Mouse (Mus musculus) yolk sac, embryonic 10.5 days (tissue): ENCODE data around the gene Trio.

Experiments
- DNase-seq: peaks from one replicate; pipeline ENCODE4 v3.0.0-alpha.2; 2017; ENCODE audit warnings: low spot score

The Trio gene

DNA sequence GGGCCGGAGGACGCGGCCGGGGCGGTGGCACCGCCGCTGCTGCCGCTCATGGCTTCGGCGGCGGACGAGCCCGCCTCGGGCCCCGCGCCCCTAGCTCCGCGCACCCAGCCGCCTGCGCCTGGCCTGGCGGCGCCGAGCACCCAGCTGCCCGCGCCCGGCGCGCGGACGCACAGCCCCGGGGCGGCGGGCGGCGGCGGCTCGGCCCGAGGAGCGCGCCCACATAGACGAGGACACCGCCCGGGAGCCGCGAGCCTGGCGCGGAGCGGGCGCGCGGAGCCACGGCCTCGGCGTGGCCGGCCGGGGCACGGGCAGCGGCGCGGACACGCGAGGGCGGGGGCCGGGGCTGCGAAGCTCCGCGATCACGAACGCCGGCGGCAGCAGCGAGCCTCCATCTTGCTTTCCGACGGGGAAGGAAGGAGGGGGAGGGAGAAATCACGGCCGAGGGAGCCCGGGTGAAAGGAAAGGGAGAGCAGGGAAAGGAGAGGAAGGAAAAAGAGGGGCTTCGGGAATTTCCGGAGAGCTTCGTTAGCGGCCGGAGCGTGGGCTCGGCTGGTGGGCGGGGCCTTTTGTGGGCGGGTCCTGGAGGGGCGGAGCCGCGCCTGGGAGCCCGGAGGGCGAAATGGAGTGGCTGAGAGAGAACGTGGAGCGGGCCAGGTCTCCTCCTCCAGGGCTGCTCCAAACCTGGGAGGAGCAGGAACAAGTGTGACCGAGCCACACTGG lies at the start of gene Trio:
Gene Trio, minus strand, starts transcription at position 402 of the 720 bp plus-strand sequence.
- DNase-seq: peak; percentile 98

- DNase-seq: no peak
These were observed 48.8 kb upstream of the Trio start for GRCm38 (mm10) chr15:28074416-28074970.

- no peak for DNase-seq
These were observed 46.0 kb upstream of the Trio start for GRCm38 (mm10) chr15:28071601-28072000.

- no peak for DNase-seq
These were observed 45.2 kb upstream of the Trio start for GRCm38 (mm10) chr15:28070771-28071419.

- no peak for DNase-seq
These were observed 44.6 kb upstream of the Trio start for GRCm38 (mm10) chr15:28070221-28070620.

DNA sequence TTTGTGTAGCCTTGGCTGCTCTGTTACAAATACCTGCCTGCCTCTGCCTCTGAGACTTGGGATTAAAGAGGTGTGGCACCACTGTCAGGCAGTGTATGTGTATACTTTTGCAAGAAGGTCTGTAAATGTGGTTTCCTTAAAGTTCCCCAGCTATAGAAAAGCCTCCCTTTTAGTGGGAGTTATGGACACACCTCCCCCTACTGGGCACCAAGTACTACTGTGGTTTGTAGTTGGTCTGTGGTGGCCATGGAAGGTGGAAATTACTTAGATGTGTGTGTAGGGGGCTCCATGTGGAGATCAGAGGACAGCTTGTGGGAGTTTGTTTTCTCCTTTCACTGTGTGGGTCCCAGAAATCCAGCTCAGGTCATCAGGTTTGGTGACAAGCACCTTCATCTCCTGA lies 41.7 kb upstream of the Trio start:
- no peak for DNase-seq

DNA sequence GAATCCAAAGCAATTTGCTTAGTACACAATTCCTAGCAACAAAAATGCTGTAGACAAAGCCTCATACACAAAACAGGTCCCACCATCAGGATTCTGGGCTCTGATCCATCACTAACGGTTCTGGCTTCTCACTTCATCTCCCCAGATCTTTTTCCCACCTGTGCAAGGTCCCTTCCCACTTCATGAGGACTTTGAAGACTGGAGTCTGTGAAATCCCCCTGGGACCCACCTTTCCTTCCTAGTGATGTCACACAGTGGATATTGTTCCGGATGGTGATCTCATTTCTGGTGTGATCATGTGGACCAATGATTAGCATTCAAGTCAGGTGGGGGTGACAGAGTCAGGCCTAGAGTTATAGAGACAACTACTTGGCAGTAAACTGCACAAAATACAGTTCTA lies 40.8 kb upstream of the Trio start:
- no peak for DNase-seq

GRCm38 (mm10) chr15:28065572-28065971 lies 39.9 kb upstream of the Trio start:
- DNase-seq: no peak

DNA sequence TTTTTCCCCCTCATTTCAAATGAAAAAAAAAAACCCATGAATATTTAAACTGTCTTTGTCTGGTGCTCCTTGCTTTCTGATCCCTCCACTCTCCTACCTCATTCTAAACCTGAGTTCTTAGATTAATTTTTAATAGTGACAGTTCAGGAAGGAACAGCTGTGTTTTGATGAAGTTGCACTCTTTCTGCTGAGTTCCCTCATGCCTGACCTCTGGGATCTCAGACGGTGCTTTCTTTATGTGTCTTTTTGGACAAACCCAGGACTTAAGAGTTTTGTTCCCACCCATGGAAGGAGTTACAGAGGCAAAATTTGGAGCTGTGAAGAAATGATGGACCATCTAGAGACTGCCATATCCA lies 39.1 kb upstream of the Trio start:
- no peak for DNase-seq

DNA sequence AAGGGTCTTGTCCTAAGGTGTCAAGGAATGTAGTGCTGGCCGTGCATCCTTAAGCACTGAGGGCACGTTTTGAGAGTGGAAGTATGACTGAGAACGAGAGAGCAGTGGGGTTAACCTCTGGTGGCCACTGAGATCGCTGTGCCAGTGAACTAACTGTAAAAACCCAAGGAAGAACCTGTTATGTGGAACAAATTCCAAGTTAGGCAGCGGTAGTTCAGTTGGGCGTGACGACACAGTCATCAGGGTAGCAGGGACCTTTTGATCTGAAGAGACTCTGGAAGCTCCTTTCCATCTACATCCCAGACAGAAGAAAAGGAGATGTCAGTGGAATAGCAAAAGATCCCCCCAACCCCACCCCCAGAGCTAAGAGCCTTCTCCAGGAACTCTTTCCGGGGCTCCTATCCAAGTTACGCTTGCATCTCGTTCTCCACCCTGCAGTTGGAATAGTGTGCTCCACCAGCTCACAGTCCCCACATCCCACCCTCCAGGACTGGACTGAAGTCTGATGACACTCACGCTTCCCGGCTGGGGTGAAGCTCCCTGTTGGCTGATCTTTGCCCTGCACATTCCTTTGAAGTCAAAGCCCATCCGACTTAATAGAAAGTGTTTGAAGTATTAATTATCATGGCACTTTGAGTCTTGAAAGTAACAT lies 38.6 kb upstream of the Trio start:
- no peak for DNase-seq

GRCm38 (mm10) chr15:28063466-28063865 lies 37.8 kb upstream of the Trio start:
- no peak for DNase-seq

- DNase-seq: no peak
These were observed 36.4 kb upstream of the Trio start for GRCm38 (mm10) chr15:28062016-28062415.

- no peak for DNase-seq
These were observed 35.3 kb upstream of the Trio start for GRCm38 (mm10) chr15:28060977-28061376.

DNA sequence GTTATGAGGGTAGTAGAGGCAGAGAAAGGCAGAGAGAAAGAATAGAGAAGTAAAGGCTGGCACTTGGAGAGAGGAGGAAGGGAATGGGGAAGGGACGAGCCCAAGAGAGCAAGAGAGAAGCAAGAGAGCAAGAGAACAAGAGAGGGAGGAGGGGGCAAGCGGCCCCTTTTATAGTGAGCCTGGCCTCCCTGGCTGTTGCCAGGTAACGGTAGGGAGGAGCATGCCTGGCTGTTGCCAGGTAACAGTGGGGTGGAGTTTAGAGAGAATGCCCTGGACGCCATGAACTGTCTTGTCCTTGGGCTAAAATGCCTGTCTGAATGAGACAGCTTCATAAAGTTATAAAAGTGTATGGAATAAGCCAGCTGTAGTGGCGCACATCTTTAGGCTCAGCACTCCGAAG lies 34.8 kb upstream of the Trio start:
- no peak for DNase-seq

DNA sequence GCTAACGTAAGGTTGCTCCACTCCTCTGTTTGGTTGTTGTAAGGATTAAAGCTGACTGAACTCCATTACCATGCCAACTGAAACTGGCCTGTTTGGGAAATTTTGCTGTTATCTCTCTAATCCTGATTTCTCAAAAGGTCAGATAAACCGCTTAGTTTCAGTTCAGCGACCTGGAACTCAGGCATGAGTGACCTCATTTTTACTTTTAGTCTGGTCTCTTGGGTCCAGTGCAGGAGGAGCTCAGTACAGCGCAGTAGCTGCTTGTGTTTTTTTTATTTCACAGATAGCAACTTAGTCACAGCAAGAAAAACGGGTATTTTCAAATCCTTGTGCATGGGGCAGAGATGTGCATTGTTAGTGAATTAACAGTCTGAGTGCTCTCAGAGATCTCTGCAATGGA lies 31.9 kb upstream of the Trio start:
- DNase-seq: no peak

DNA sequence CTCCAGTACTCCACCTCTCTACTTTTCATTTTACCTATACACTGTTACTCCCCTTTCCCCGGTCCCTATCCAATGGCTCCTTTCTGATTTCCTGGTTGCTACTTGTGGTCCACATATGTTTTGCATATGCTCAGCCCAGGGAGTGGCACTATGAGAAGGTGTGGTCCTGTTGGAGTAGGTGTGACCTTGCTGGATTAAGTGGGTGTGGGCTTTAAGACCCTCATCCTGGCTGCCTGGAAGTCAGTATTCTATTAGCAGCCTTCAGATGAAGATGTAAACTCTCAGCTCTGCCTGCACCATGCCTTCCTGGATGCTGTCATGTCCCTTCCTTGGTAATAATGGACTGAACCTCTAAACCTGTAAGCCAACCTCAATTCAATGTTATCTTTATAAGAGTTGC lies 29.1 kb upstream of the Trio start:
- no peak for DNase-seq

- no peak for DNase-seq
These were observed 28.5 kb upstream of the Trio start for GRCm38 (mm10) chr15:28054111-28054510.

GRCm38 (mm10) chr15:28053226-28053625 lies 27.6 kb upstream of the Trio start:
- no peak for DNase-seq

DNA sequence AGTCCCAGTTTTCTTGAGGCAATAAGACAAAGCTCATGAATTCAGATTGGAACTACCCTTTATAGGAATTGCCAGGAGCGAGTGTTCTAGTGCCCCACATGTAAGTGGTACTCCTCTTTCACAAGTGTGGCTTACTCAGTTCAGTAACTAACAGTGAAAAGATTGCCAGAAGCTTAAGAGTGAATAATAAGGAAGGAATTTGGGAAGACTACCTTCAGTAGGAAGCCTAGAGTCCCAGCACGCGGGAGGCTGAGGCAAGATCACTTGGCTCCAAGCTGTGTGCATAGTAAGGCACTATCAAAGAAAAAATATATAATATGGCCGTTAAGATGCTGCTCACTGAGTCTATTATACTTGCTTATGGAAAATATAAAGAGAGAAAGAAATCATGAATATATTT lies 26.2 kb upstream of the Trio start:
- DNase-seq: no peak

DNA sequence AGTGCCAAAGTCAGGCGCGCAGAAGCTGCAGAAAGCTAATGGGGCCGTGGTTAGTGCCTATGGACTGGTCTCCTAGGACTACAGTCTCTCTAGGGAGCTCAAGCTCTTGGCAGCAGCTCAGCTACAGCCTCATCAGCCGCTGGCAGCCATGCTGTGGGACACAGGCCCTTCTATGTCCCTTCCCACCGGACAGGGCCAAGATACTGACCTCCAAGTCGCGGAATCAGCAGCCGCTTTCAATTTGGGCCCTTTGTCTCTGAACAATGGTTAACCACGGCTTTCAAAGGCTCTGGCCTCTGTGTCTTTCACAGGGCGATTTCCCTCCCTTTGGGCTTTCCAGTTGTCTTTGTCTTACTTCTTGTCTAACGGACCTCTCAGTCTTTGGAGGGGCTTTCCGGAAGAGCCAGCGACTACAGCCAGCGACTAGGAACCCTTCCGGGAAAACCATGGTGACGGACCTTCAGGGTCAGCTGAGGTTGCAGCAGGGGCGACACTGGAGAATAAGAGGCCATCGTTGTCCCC lies 25.5 kb upstream of the Trio start:
- DNase-seq: peak; percentile 26

- no peak for DNase-seq
These were observed 22.1 kb upstream of the Trio start for GRCm38 (mm10) chr15:28047711-28048110.

- DNase-seq: no peak
These were observed 15.7 kb upstream of the Trio start for GRCm38 (mm10) chr15:28041158-28041865.
